Mouse (Mus musculus): ENCODE results near the gene Rpl6. TPM values are rescaled to one million over a fixed set of nuclear protein-coding genes. Genes with fewer than 3 reads are reported as not detected.
"Not testable (repeated sequence)": the region's sequence is repeated elsewhere in the genome, so short reads cannot be mapped to it uniquely, and the experiment has no call there.

Rpl6 gene
- total RNA-seq, 2 experiments from 2014 or later: 499 to 506 TPM

- peak; percentile 67 to 91 for DNase-seq (ENCODE audit: extremely low spot score in 1 of 2, low spot score in 2 of 2)
- intact Hi-C loops (cut with DNase I): no loop called here
Measured at GRCm38 (mm10) chr5:121190836-121191583, 13.3 kb upstream of the Rpl6 start, which contains the start of gene Ptpn11. Gene Ptpn11, minus strand, starts transcription at chr5:121191397.

GRCm38 (mm10) chr5:121191584-121191906, 12.7 kb upstream of the Rpl6 start:
- intact Hi-C loops (cut with DNase I): no loop called here
- no peak for DNase-seq (ENCODE audit: extremely low spot score in 1 of 2, low spot score in 2 of 2)

- intact Hi-C loops (cut with DNase I): no loop called here
Measured at GRCm38 (mm10) chr5:121194173-121194572, 10.1 kb upstream of the Rpl6 start.

GRCm38 (mm10) chr5:121196764-121197163, 7.5 kb upstream of the Rpl6 start:
- intact Hi-C loops (cut with DNase I): no loop called here
- DNase-seq (ENCODE audit: extremely low spot score in 1 of 2, low spot score in 2 of 2): no peak

More at GRCm38 (mm10) chr5:121194173-121194572, 10.1 kb upstream of the Rpl6 start:
- no peak for DNase-seq (ENCODE audit: extremely low spot score in 1 of 2, low spot score in 2 of 2)

- DNase-seq (ENCODE audit: extremely low spot score in 1 of 2, low spot score in 2 of 2): no peak
- intact Hi-C loops (cut with DNase I): no loop called here
Measured at GRCm38 (mm10) chr5:121197337-121197736, 6.9 kb upstream of the Rpl6 start.

GRCm38 (mm10) chr5:121198376-121198775, 5.9 kb upstream of the Rpl6 start:
- no peak for DNase-seq (ENCODE audit: extremely low spot score in 1 of 2, low spot score in 2 of 2)
- intact Hi-C loops (cut with DNase I): no loop called here

GRCm38 (mm10) chr5:121201739-121202138, 2.5 kb upstream of the Rpl6 start:
- no peak for DNase-seq (ENCODE audit: extremely low spot score in 1 of 2, low spot score in 2 of 2)
- intact Hi-C loops (cut with DNase I): no loop called here

GRCm38 (mm10) chr5:121202467-121202866, 1.8 kb upstream of the Rpl6 start:
- intact Hi-C loops (cut with DNase I): no loop called here
- DNase-seq (ENCODE audit: extremely low spot score in 1 of 2, low spot score in 2 of 2): no peak

- DNase-seq (ENCODE audit: extremely low spot score in 1 of 2, low spot score in 2 of 2); intact Hi-C loops (cut with DNase I): not testable (repeated sequence)
Measured at GRCm38 (mm10) chr5:121205537-121206130, 1.4 kb downstream of the Rpl6 start.

GRCm38 (mm10) chr5:121206540-121206939, 2.3 kb downstream of the Rpl6 start:
- DNase-seq (ENCODE audit: extremely low spot score in 1 of 2, low spot score in 2 of 2): no peak
- intact Hi-C loops (cut with DNase I): no loop called here

- intact Hi-C loops (cut with DNase I): no loop called here
- DNase-seq (ENCODE audit: extremely low spot score in 1 of 2, low spot score in 2 of 2): no peak
Measured at GRCm38 (mm10) chr5:121206984-121207383, 2.7 kb downstream of the Rpl6 start.

GRCm38 (mm10) chr5:121209755-121210600, 5.7 kb downstream of the Rpl6 start:
- no peak for DNase-seq (ENCODE audit: extremely low spot score in 1 of 2, low spot score in 2 of 2)
- intact Hi-C loops (cut with DNase I): no loop called here

- intact Hi-C loops (cut with DNase I): no loop called here
- DNase-seq (ENCODE audit: extremely low spot score in 1 of 2, low spot score in 2 of 2): no peak
Measured at GRCm38 (mm10) chr5:121210601-121210924, 6.3 kb downstream of the Rpl6 start.

- no peak for DNase-seq (ENCODE audit: extremely low spot score in 1 of 2, low spot score in 2 of 2)
- intact Hi-C loops (cut with DNase I): no loop called here
Measured at GRCm38 (mm10) chr5:121212108-121212507, 7.8 kb downstream of the Rpl6 start.

- no peak for DNase-seq (ENCODE audit: extremely low spot score in 1 of 2, low spot score in 2 of 2)
- intact Hi-C loops (cut with DNase I): loop anchor here (5.0 kb wide), 1 partner anchor 53 kb away; no protein-coding TSS in a partner anchor
Measured at GRCm38 (mm10) chr5:121214707-121215106, 10.4 kb downstream of the Rpl6 start.

GRCm38 (mm10) chr5:121215380-121216125, 11.3 kb downstream of the Rpl6 start:
- intact Hi-C loops (cut with DNase I): loop anchor here (5.0 kb wide), 1 partner anchor 52 kb away; no protein-coding TSS in a partner anchor
- peak; percentile 63 to 70 for DNase-seq (ENCODE audit: extremely low spot score in 1 of 2, low spot score in 2 of 2)

GRCm38 (mm10) chr5:121216126-121216446, 11.8 kb downstream of the Rpl6 start:
- intact Hi-C loops (cut with DNase I): loop anchor here (5.0 kb wide), 1 partner anchor 51 kb away; no protein-coding TSS in a partner anchor
- no peak for DNase-seq (ENCODE audit: extremely low spot score in 1 of 2, low spot score in 2 of 2)

GRCm38 (mm10) chr5:121216584-121217312, 12.5 kb downstream of the Rpl6 start:
- DNase-seq (ENCODE audit: extremely low spot score in 1 of 2, low spot score in 2 of 2): not testable (repeated sequence)
- intact Hi-C loops (cut with DNase I): loop anchor here (5.0 kb wide), 1 partner anchor 51 kb away; no protein-coding TSS in a partner anchor
